Mouse (Mus musculus) erythroblast, embryonic 14.5 days (primary cell): ENCODE results near the gene Dhdds.

Experiments
- GATA1 ChIP-seq: IDR thresholded peaks from 2 replicates; pipeline ENCODE4 v1.6.1; 2012; ENCODE audit warnings: low read length, inconsistent platforms, mixed read lengths
- TAL1 ChIP-seq: IDR thresholded peaks from 3 replicates; pipeline ENCODE4 v1.6.1; 2012; ENCODE audit warnings: low read length, inconsistent platforms, mixed read lengths

DNA sequence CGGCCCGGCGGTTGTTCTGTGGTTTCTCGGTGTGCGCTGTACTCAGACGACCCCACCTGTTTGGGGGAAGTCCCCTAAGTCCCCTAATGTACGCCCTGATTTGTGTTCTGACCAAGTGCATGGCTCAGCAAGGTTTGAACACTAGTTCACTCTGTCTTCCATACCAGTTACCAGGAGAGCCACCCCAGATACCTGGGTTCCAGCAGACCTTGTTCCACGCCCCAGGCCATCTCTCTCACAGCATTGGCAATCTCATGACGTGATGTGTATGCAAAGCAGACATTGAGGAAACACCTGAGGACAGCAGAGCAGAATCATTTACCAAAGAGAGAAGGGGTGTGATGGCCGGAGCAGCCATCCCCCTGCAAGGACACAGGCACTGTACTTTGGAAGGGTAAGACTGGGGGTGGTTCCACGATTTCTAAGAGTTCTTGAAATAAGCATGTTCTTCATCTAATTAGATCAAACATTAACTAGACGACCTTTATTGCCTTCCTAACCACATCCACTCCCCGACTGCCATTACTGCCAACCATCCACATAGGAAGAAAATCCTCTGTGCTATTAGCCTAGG lies 9.5 kb downstream of the Dhdds start:
- no peak for TF ChIP-seq TAL1
- no peak for TF ChIP-seq GATA1
